Mouse (Mus musculus) B cell, adult 2 months (primary cell): ENCODE data around the gene Ccdc27.

ENCODE experiments used
- DNase-seq, 2 experiments: peaks; one replicate each; pipeline ENCODE4 v3.0.0; 2022

Gene Ccdc27

GRCm38 (mm10) chr4:154042577-154042976, at the start of gene Ccdc27:
Gene Ccdc27, minus strand, starts transcription at chr4:154042677.
- no peak for DNase-seq

DNA sequence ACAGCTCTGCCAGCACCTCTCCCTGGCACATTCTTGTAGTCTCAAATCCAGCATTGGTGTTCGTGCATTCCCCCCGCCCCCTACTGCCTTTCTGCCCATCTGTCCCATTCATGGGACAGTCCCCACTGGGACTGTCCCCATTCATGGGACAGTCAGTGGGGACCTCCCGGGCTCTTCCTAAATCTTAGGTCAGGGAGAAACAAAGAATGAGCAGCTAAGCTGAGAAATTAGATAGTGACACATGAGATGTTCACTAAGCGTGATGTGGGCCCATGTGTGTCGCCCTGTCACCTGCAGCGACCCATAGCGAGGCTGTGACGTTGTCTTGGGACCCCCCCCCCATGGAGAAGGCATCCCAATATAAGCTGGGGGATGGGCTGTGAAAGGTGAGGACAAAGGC, 48.9 kb upstream of the Ccdc27 start:
- DNase-seq: no peak

GRCm38 (mm10) chr4:154089205-154089604, 46.7 kb upstream of the Ccdc27 start:
- peak in 1 of 2 experiments; percentile 7 for DNase-seq

DNA sequence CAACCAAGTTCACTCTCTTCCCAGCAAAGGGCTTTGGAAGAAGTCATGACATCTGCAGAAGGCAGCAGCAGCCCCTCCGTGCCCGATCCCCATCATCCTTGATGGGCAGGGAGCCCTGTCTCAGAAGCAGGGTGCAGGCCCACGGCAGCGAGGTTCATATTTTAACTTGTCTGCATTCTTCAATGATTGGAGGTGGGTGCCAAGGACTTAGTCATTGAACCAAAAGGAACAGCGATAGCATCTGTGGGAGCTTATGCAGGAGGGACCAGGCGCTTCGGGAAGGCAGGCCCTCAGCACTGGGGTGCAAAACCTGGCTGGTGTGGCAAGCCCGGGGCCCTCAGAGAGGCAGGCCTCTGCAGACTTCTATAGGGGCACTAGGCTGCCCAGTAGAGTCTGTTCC, 44.0 kb upstream of the Ccdc27 start:
- no peak for DNase-seq

GRCm38 (mm10) chr4:154085856-154086255, 43.4 kb upstream of the Ccdc27 start:
- no peak for DNase-seq

- DNase-seq: no peak
Measured at GRCm38 (mm10) chr4:154081974-154082373, 39.5 kb upstream of the Ccdc27 start.

GRCm38 (mm10) chr4:154081021-154081420, 38.5 kb upstream of the Ccdc27 start:
- no peak for DNase-seq

GRCm38 (mm10) chr4:154080211-154080610, 37.7 kb upstream of the Ccdc27 start:
- DNase-seq: no peak

- no peak for DNase-seq
Measured at GRCm38 (mm10) chr4:154071941-154072340, 29.5 kb upstream of the Ccdc27 start.

DNA sequence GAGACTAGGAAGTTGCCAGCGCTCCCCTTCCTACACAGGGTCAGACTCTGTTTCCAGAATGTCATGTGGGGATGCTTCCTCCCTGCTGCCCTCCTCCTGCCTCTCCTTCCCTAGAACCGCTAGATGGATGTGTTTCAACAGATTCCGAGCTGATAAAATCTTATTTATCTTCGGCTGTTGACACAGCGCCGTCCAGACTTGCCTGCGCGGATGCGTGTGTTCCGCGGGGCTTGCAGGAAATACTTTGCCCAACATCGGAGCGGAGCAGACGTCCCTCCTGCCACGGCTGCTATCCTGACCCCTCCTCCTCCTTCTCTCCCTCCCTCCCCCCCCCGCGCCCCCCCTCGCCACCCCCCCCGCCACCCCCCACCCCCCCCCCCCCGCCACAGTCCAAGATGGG, 29.0 kb upstream of the Ccdc27 start:
- DNase-seq: no peak

GRCm38 (mm10) chr4:154070896-154071295, 28.4 kb upstream of the Ccdc27 start:
- DNase-seq: no peak

- peak in 1 of 2 experiments; percentile 12 for DNase-seq
Measured at GRCm38 (mm10) chr4:154064827-154065773, 22.6 kb upstream of the Ccdc27 start.

GRCm38 (mm10) chr4:154057696-154058095, 15.2 kb upstream of the Ccdc27 start:
- no peak for DNase-seq

DNA sequence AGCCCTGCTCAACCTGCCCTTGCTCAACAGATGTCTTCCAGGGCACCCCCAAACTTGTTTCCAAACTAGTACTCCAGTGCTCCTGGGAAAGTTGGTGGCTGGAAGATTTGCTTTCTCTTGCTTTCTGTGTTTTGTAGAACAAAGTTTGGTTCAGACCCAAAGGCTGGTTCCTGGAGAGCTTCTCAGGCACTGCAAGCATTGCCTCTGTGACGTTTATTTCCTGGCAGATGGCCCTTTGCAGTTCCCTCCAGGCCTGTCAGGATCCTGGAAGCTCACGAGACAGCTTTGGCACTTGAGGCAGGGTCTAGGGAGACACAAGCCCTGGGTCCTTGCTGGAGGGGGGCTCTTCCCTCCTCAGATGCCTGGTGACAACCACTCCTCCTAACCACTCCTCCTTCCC, 14.2 kb upstream of the Ccdc27 start:
- DNase-seq: no peak

DNA sequence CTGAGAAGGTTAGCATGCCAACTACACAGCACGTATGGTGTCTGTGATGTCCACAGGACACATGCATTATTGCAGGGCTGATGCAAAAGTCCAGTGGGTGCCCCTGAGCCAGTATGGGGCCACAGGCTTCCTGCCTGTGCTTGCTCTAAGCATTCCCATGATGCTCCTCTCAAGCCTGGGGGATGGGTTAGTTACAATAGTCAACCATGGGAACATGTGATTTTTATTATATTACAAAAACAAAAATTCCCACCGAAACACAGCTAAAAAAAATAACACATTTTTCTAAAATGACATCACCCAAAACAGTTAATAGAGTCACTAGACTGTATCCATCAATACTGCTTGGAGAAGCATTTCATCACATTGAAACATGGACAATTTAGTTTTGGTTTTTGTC, 13.6 kb upstream of the Ccdc27 start:
- DNase-seq: no peak

DNA sequence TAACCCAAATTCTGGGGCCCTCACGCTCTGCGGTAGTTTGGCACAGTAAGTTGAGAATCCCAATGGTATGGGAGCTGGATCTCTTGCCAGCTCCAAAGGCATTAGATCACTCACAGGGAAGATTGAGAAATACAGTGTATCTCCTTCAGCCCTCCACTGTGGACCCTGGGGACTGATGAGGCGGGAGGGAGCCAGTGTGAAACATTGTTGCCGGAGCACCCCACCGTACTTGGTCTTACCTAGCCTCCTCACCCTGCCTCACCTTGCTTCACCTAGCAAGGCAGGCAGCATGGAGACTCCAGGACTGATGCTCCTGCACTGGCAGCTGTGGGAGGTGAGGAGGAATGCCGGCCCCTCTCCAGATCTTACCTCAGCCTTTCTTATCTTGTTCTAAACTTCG, 13.0 kb upstream of the Ccdc27 start:
- no peak for DNase-seq

GRCm38 (mm10) chr4:154053065-154053464, 10.6 kb upstream of the Ccdc27 start:
- DNase-seq: no peak

DNA sequence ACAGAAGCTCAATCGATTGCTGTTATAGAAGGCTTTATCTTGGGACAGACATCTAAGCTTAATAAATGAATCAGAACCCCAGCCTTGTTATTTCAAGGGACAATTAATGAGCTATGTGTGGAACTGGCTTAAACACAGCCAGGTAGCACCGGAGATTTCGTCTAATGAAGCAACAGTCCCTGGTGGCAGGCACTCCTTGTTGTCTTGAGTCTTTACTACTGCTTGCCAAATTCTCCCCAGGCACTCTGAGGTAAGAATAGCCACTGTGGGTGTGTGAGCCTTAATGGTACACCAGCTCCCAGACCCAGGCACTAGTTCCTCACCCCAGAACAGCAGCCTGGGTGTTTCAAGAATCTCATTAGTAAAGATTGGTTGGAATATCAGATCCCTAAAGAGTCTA, 8.9 kb upstream of the Ccdc27 start:
- no peak for DNase-seq

- DNase-seq: no peak
Measured at GRCm38 (mm10) chr4:154045837-154046236, 3.4 kb upstream of the Ccdc27 start.

GRCm38 (mm10) chr4:154037123-154037522, 5.4 kb downstream of the Ccdc27 start:
- no peak for DNase-seq

- peak; percentile 52 to 53 for DNase-seq
Measured at GRCm38 (mm10) chr4:154028646-154029045, 13.8 kb downstream of the Ccdc27 start.

- no peak for DNase-seq
Measured at GRCm38 (mm10) chr4:154028066-154028465, 14.4 kb downstream of the Ccdc27 start.

DNA sequence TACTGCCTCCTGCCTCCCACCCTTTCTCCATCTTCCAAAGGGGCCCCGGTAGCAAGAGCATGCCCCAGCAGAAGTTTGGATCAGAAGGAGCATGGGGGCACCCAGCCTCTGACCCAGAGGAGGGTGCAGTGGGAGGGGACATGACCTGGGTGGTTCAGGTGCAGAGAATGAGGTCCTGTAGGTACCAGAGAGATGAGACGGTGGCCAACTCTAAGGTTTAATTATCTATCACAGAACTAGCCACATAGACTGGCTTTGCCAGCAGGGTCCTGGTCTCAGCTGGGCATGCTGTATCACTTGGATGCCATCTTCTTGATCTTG, 16.1 kb downstream of the Ccdc27 start:
- DNase-seq: no peak

DNA sequence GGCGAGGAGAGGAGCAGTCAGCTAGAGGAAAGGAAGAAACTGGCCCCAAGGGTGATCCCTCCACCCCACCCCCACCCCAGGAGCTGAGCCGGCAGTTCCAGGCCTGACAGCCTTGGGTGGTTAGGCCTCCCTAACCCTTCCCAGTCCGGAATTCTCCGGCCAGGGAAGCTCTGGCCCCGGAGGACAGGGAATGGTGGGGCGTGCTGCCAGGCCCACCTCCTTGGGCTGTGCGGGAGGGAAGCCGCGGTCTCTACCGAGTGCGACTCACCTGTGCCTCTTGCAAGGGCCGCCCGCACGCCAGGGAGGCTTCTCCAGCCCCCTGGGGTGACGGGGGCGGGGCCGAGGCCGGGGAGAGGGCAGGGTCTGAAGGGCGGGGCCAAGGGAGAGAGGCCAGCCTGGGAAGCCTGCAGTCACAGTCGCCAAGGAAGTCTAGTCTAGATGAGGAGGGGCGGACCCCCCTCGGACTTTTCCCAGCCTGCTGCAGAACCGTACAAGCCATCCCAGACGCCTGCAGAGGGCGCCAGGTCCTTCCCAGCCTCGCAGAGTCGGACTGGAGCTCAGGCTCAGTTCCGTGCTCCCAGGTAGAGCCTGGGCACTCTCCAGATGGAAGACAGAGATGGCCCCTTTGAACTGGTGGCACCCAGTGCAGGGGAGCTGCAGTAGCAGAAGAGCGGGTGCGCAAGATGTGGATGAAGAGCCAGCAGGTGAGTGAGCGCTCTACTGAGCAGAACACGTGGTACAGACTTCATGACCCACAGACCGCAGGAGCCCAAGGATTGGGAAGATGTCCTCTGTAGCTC, 16.6 kb downstream of the Ccdc27 start, which contains the start of gene Smim1:
Smim1 (minus strand) TSS at position 590 of the 800 bp plus-strand sequence.
- peak in 1 of 2 experiments; percentile 7 for DNase-seq
